Mouse (Mus musculus) monocyte, adult 59 days (primary cell): ENCODE measurements around the gene Wnt2. TPM values are rescaled to one million over a fixed set of nuclear protein-coding genes. Genes with fewer than 3 reads are reported as not detected.

Source experiments
- total RNA-seq, 2 experiments: library from RNA; stranded (reverse); gene quantifications; one replicate each; pipeline ENCODE4 v1.2.4; 2023

Gene Wnt2
- under 1 TPM; 0.30 to 0.50 TPM for total RNA-seq

GRCm38 (mm10) chr6:18029746-18030656, at the start of gene Wnt2:
Gene Wnt2, minus strand, starts transcription at chr6:18030585.

Other genes with a start within 250 kb of the Wnt2 start
- not detected for gene Asz1, start 78.5 kb upstream of the Wnt2 start, total RNA-seq
- gene Cftr, start 140.1 kb upstream of the Wnt2 start, total RNA-seq = not detected